In genomic region chr14:103401983-103402382, GRCm38 (mm10) we compare ENCODE assay signal across 11 mouse cellular contexts.
"Had no signal": no experiment of that assay in that cellular context is flagged by ENCODE, and none has a peak within 500 bp of the region (broad histone marks: within the 10 kb centered on the region; RNA-seq: fewer than 3 reads in every experiment).

No protein-coding gene starts in this region.

- DNase-seq: liver, postnatal 0 days; lung, adult 2 months; lung, postnatal 14 days; lung, postnatal 36 days; right cerebral cortex, postnatal 14 days; thymus, adult 2 months; thymus, postnatal 25 days; thymus, postnatal 4 days had no signal

- ATAC-seq: liver, postnatal 0 days; lung, postnatal 0 days; midbrain, embryonic 13.5 days; midbrain, embryonic 15.5 days had no signal
